Mouse (Mus musculus) liver, embryonic 14.5 days (tissue): ENCODE results near the gene Casp7.

Experiments
- CTCF ChIP-seq: IDR thresholded peaks from 2 replicates; pipeline ENCODE4 v1.5.1; 2016; ENCODE audit warnings: antibody characterized with exemption, low read depth, control low read depth
- EP300 ChIP-seq: IDR thresholded peaks from 2 replicates; pipeline ENCODE4 v1.6.1; 2016; ENCODE audit warnings: antibody characterized with exemption, low read depth

- TF ChIP-seq CTCF: no peak
- TF ChIP-seq EP300: no peak
These were observed 88.7 kb downstream of the Casp7 start for GRCm38 (mm10) chr19:56485376-56486271.
